Mouse (Mus musculus): ENCODE measurements around the gene Rasal1.
A peak's percentile ranks its signal among the peaks of the same experiment; 100 is the strongest.

The Rasal1 gene

GRCm38 (mm10) chr5:120653873-120654272, 5.3 kb downstream of the Rasal1 start:
- DNase-seq (ENCODE audit: low spot score in 2 of 2) = no peak

GRCm38 (mm10) chr5:120656281-120656751, 7.7 kb downstream of the Rasal1 start:
- no peak for DNase-seq (ENCODE audit: low spot score in 2 of 2)

- DNase-seq (ENCODE audit: low spot score in 2 of 2) = no peak
These were observed 12.2 kb downstream of the Rasal1 start for GRCm38 (mm10) chr5:120660816-120661215.

GRCm38 (mm10) chr5:120664888-120665287, 16.3 kb downstream of the Rasal1 start:
- no peak for DNase-seq (ENCODE audit: low spot score in 2 of 2)

- no peak for DNase-seq (ENCODE audit: low spot score in 2 of 2)
These were observed 20.1 kb downstream of the Rasal1 start for GRCm38 (mm10) chr5:120668761-120669160.

- DNase-seq (ENCODE audit: low spot score in 2 of 2) = no peak
These were observed 21.5 kb downstream of the Rasal1 start for GRCm38 (mm10) chr5:120670132-120670531.

- DNase-seq (ENCODE audit: low spot score in 2 of 2) = no peak
These were observed 23.3 kb downstream of the Rasal1 start for GRCm38 (mm10) chr5:120671865-120672264.

- peak; percentile 56 to 58 for DNase-seq (ENCODE audit: low spot score in 2 of 2)
These were observed 25.0 kb downstream of the Rasal1 start for GRCm38 (mm10) chr5:120673626-120674025.

- DNase-seq (ENCODE audit: low spot score in 2 of 2) = no peak
These were observed 25.9 kb downstream of the Rasal1 start for GRCm38 (mm10) chr5:120674229-120675145.

GRCm38 (mm10) chr5:120677516-120677915, 28.9 kb downstream of the Rasal1 start:
- DNase-seq (ENCODE audit: low spot score in 2 of 2) = no peak

GRCm38 (mm10) chr5:120679676-120680555, 31.3 kb downstream of the Rasal1 start:
- DNase-seq (ENCODE audit: low spot score in 2 of 2) = peak; percentile 72 to 83

- DNase-seq (ENCODE audit: low spot score in 2 of 2) = no peak
These were observed 32.3 kb downstream of the Rasal1 start for GRCm38 (mm10) chr5:120680918-120681317.

GRCm38 (mm10) chr5:120682982-120683771, 34.6 kb downstream of the Rasal1 start:
- no peak for DNase-seq (ENCODE audit: low spot score in 2 of 2)

GRCm38 (mm10) chr5:120685678-120686077, 37.1 kb downstream of the Rasal1 start:
- no peak for DNase-seq (ENCODE audit: low spot score in 2 of 2)

- DNase-seq (ENCODE audit: low spot score in 2 of 2) = no peak
These were observed 38.3 kb downstream of the Rasal1 start for GRCm38 (mm10) chr5:120686749-120687483.

GRCm38 (mm10) chr5:120687484-120687851, 38.9 kb downstream of the Rasal1 start:
- no peak for DNase-seq (ENCODE audit: low spot score in 2 of 2)

GRCm38 (mm10) chr5:120687897-120688296, 39.3 kb downstream of the Rasal1 start:
- DNase-seq (ENCODE audit: low spot score in 2 of 2) = no peak

- no peak for DNase-seq (ENCODE audit: low spot score in 2 of 2)
These were observed 39.8 kb downstream of the Rasal1 start for GRCm38 (mm10) chr5:120688434-120688833.

GRCm38 (mm10) chr5:120690417-120690816, 41.8 kb downstream of the Rasal1 start:
- DNase-seq (ENCODE audit: low spot score in 2 of 2) = no peak

GRCm38 (mm10) chr5:120692034-120692433, 43.4 kb downstream of the Rasal1 start:
- DNase-seq (ENCODE audit: low spot score in 2 of 2) = no peak

Measured in frontal cortex, postnatal 25 days (tissue).